Mouse (Mus musculus) CH12F3 (cell line): ENCODE measurements around the gene Efna5.

Source experiments
- in situ Hi-C: fragments of 300-500 bp; cut with MboI; formaldehyde crosslinking; loops from 2 replicates; pipeline ENCODE4 v1.14.3; 2020; ENCODE audit warnings: low sequenced_read_pairs

Efna5 gene

DNA sequence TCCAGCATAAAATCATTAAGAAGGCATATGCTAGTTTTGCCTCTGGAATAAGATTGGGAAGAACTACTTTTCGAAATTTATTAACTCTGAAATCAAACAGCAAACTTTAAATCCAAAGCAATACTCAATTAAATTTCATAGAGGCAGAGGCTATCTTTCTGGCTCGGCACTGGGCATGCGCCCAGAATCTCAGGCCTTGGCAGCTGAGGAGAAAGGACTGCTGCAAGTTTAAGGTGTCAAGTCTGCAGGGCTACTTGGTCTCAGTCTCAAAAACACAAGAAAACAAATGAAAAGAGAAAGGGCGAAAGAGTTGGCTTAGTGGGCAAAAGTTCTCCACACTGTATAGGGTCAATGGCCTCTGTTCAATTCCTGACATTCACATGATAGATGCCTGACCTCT lies 258.6 kb downstream of the Efna5 start:
- in situ Hi-C loops = no loop called here

DNA sequence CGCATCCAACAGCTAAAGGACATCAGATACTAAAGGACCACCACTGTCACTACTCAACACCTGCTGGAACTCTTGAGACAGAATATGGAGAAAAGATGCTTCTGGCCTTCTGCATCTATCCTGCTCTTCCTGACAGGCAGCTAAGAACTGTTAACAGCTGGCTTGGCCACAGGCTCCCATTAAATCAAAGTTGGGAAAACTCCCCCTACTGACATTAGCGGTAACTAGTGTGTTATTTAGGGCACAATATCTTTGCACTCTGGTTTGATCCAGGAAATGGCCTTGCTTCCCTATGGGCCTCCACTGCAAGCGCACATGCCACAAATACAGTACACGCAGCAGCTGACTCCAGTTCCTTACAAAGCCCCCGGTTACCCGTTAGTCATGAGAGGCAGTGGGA lies 266.0 kb downstream of the Efna5 start:
- in situ Hi-C loops = no loop called here

DNA sequence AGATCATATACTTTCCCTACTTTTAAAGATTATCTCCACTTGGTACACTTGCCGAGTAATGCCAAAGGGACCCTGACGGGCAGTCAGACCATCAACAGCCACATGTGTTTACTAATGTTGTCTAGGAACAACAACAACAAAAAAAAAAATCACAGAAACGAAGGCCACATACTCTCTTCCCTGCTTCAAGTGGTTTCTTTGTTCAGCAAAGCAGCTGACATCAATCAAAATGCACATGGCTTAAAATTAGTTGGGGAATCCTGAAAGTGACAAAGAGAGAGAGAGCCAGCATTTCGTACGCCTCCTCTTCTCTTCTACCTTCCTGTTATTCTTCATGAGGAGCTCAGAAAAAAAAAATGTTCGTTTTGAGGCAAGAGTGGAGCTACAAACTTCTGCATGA lies 266.4 kb downstream of the Efna5 start:
- in situ Hi-C loops = no loop called here

DNA sequence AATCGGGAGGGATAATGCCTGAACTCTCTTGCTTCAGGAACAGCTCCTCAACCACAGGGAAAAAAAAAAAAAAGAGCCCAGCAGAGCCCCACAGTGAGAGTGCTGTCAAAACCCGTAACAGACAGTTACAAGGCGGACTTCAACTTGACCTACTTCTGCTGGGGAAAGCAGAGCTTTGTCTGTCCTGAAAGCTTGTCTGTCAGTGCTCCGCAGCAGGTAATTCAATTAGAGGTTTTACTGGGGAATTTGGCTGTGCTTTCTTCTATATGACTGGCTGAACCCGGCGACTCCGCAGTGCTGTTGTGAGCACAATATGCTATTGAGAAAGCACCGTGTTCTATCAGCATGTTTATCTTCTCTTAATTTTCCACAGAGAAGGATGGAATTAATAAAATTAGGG lies 266.9 kb downstream of the Efna5 start:
- in situ Hi-C loops = no loop called here

DNA sequence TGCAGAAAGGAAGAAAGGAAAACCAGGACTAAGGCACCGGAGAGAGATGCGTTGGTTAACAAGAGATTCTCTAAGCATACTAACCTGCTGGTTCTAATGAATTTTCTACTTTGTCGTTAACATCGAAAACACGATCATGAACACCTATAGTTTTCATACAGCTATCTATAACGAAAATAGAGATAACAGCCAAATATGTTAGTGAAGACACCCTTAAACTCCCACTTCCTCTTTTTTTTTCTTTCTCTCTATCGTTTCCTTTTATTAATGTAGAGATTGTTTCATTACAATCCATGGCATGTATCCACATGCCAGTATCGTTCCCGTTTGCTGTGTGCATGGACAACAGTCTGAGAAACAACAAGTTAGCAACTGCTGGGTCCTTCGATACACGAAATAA lies 267.9 kb downstream of the Efna5 start:
- in situ Hi-C loops = no loop called here

DNA sequence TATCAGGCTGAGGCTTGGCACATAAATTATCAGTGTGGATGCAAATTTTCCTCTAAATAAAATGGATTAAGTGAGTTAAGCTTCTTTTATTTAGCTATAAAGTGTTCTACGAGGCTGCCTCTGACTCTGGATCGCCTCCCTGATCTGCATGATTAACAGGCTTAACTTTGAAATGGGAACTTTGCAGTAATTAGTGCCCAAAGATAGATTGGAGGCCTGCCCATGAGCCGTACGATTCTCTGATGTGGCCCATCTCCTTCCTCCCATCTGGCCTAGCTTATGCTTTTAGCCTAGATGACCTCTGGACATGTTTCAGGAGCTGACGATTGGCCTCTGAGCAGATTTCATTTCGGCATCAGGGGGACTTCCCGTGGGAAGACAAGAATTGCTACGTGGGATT lies 273.0 kb downstream of the Efna5 start:
- in situ Hi-C loops = no loop called here

DNA sequence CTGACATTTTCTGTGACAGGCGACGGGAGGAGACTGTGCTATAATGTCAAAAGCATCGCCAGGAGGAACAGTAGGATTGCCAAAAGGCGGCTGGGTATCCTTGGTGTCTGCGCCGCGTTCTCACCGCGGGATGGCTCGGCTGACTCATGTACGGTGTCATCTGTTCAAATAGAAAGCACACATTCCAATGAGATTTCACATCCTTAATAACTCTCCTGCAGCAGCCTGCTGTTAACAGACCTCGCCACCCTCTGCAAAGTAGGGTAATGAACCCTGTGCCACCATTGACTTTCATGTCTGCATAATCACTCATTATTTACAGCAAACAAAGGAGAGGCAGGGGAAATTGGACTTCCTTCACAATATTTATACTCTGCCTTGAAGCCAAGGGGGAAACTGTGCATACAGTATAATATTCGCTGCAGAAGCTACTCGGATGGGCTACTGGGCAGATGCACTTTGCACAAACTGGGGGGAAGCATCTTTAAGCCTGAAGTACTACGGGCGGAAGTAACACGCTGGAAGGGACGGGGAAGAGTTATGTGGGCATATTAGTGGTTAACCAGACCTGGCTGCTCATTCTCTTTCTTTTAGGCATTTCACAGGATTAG lies 273.7 kb downstream of the Efna5 start:
- in situ Hi-C loops = no loop called here

- in situ Hi-C loops = no loop called here
Measured at GRCm38 (mm10) chr17:62606681-62607080, 274.4 kb downstream of the Efna5 start.

- in situ Hi-C loops = no loop called here
Measured at GRCm38 (mm10) chr17:62604309-62604708, 276.8 kb downstream of the Efna5 start.

DNA sequence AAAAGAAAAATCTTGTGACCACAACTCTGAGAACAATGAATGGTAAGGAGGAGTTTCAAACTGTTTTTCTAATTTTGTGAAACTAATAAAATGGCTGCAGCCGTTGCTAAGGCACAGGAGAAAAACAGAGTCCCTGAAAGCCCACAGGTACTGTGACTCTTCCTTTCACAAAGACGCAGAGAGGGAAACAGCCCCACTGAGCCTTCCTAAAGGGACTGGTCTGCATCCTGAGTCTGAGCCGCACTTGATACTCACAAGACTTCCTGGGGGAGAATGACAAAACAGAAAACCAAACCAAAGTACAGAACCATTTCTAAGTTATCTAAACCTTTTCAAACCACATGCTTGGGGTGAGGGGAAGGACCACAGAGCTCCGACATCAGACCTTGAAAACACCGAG lies 277.5 kb downstream of the Efna5 start:
- in situ Hi-C loops = no loop called here

- in situ Hi-C loops = no loop called here
Measured at GRCm38 (mm10) chr17:62598716-62599490, 282.2 kb downstream of the Efna5 start.

- in situ Hi-C loops = no loop called here
Measured at GRCm38 (mm10) chr17:62592436-62593074, 288.6 kb downstream of the Efna5 start.

DNA sequence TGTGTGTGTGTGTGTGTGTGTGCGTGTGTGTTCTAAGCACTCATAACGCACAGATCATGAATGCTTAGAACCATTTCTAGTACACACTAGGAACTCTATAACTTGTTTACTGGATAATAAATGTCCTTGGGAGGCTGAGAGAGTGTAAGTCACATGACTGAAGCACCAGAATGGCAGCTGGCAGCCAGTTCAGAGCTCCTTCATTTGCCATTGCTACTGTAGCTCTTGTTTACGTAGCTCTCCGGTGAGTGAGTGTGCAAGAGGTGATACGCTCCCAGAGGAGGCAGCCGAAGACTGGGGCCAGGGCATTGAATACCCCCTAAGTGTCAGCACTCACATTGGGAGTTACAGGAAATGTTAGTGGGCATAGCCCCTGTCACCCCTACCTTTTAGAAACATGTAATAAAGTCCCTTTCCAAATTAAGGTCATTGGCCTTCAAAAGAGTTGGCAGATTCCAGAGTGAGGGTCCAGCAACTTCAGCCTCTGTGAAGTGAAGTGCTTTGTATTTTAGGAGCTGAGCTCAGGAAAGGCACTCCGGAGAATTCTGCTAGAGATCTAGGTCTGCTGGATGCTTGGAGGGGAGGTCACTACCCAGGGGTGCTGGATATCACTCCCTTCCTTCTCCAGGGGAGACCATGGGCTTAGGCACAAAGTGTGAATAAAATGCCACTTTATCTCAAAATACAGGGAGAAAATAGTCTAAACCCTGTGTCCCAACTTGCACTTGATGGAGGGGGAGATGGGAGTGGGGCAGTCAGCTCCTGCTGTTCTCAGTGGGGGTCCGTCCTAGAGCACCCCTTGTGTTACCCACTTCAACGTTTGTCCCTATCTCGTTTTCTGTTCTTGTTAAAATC lies 289.3 kb downstream of the Efna5 start:
- in situ Hi-C loops = no loop called here

GRCm38 (mm10) chr17:62590685-62591460 lies 290.2 kb downstream of the Efna5 start:
- in situ Hi-C loops = no loop called here

DNA sequence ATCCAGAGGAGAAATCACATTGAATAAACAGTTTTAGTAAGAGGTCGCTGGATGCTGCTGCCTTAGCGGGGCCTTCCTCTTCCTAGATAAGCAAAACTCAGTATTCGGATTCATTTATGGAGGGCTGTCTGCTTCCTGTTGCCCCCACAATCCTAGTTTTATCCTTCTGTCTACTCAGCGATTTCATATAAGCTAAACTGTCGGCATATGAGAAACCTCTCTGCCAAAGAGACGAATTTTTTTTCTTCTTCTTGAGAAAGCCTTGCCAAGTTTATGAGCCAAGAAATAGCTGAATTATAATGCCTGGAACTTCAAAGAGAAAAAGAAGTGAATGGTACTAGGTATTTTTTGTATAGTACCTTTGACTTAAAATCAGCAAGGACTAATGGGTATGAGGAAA lies 301.0 kb downstream of the Efna5 start:
- in situ Hi-C loops = no loop called here

- in situ Hi-C loops = no loop called here
Measured at GRCm38 (mm10) chr17:62579618-62580017, 301.5 kb downstream of the Efna5 start.

- in situ Hi-C loops = no loop called here
Measured at GRCm38 (mm10) chr17:62574499-62575265, 306.4 kb downstream of the Efna5 start.

DNA sequence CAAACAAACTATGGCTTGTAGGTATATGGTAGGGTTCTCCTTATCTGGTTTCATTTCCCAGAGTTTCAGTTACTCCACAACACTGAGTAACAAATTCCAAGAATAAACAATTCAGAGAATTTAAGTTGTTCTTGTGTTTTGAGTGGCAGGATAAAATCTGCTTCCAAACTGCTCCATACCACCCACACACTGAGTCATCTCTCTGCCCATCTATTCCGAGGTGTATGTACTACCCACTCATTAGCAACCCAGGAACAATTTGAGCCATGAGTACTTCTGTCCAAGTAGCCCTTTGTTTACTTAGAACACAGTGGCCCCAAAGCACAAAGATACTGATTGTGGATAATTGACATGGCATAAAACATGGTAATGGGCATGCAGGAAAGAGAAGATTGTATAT lies 311.0 kb downstream of the Efna5 start:
- in situ Hi-C loops = no loop called here

- in situ Hi-C loops = no loop called here
Measured at GRCm38 (mm10) chr17:62568019-62568418, 313.1 kb downstream of the Efna5 start.

DNA sequence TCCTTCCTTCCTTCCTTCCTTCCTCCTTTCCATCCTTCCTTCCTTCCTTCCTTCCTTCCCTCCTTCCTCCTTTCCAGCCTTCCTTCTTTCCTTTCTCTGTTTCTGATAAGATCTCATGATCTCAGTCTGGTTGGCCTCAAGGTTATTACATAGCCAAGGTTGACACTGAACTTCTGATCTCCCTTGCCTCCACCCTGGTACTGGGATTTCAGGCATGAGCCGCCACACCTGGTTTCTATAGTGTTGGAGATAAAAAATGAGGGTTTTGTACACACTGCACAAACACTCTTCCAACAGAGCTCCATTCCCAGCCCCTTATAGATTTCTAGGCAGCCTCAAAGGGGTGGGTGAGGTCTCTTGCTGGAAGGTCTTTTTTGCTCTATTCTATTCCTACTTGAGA lies 315.5 kb downstream of the Efna5 start:
- in situ Hi-C loops = no loop called here
